25 mouse cellular contexts compared by ENCODE assay signal in genomic region chr19:54733938-54734337, GRCm38 (mm10).
"Had no signal": no experiment of that assay in that cellular context is flagged by ENCODE, and none has a peak within 500 bp of the region (broad histone marks: within the 10 kb centered on the region; RNA-seq: fewer than 3 reads in every experiment).

No protein-coding gene starts in this region.

- H3K9me3 ChIP-seq: kidney, embryonic 15.5 days; limb, embryonic 15.5 days; midbrain, embryonic 12.5 days; midbrain, embryonic 15.5 days; neural tube, embryonic 12.5 days; neural tube, embryonic 15.5 days had no signal

- DNase-seq: kidney, adult 8-10 months; kidney, postnatal 14 days; kidney, postnatal 4 days; layer of hippocampus, postnatal 36 days; left cerebral cortex, postnatal 4 days; liver, postnatal 0 days; lung, embryonic 14.5 days; right cerebral cortex, adult 18-20 months; right cerebral cortex, postnatal 14 days; right cerebral cortex, postnatal 4 days; thymus, adult 2 months; thymus, postnatal 14 days; thymus, postnatal 4 days had no signal

- H3K4me1 ChIP-seq: kidney, embryonic 15.5 days; limb, embryonic 12.5 days; limb, embryonic 15.5 days; midbrain, embryonic 12.5 days; midbrain, embryonic 15.5 days; neural tube, embryonic 12.5 days; neural tube, embryonic 15.5 days had no signal

- H3K36me3 ChIP-seq: kidney, embryonic 15.5 days; limb, embryonic 12.5 days; limb, embryonic 15.5 days; midbrain, embryonic 12.5 days; midbrain, embryonic 15.5 days; neural tube, embryonic 12.5 days; neural tube, embryonic 15.5 days had no signal

- H3K27me3 ChIP-seq: kidney, embryonic 15.5 days; limb, embryonic 12.5 days; limb, embryonic 15.5 days; midbrain, embryonic 12.5 days; midbrain, embryonic 15.5 days; neural tube, embryonic 12.5 days; neural tube, embryonic 15.5 days had no signal

- H3K4me3 ChIP-seq: kidney, embryonic 15.5 days; layer of hippocampus, adult 2 months; left cerebral cortex, adult 2 months; limb, embryonic 12.5 days; limb, embryonic 15.5 days; midbrain, embryonic 12.5 days; midbrain, embryonic 15.5 days; neural tube, embryonic 12.5 days; neural tube, embryonic 15.5 days had no signal

- ATAC-seq: liver, postnatal 0 days; lung, postnatal 0 days; midbrain, embryonic 15.5 days had no signal

- H3K9ac ChIP-seq: kidney, embryonic 15.5 days; limb, embryonic 12.5 days; limb, embryonic 15.5 days; liver, embryonic 14.5 days; liver, postnatal 0 days; lung, embryonic 14.5 days; midbrain, embryonic 12.5 days; midbrain, embryonic 15.5 days; neural tube, embryonic 12.5 days; neural tube, embryonic 15.5 days had no signal

- H3K27ac ChIP-seq: kidney, embryonic 15.5 days; layer of hippocampus, adult 2 months; left cerebral cortex, adult 2 months; limb, embryonic 12.5 days; limb, embryonic 15.5 days; liver, embryonic 14.5 days; midbrain, embryonic 12.5 days; midbrain, embryonic 15.5 days; neural tube, embryonic 12.5 days; neural tube, embryonic 15.5 days; stomach, postnatal 0 days had no signal
